In the genomic region with DNA sequence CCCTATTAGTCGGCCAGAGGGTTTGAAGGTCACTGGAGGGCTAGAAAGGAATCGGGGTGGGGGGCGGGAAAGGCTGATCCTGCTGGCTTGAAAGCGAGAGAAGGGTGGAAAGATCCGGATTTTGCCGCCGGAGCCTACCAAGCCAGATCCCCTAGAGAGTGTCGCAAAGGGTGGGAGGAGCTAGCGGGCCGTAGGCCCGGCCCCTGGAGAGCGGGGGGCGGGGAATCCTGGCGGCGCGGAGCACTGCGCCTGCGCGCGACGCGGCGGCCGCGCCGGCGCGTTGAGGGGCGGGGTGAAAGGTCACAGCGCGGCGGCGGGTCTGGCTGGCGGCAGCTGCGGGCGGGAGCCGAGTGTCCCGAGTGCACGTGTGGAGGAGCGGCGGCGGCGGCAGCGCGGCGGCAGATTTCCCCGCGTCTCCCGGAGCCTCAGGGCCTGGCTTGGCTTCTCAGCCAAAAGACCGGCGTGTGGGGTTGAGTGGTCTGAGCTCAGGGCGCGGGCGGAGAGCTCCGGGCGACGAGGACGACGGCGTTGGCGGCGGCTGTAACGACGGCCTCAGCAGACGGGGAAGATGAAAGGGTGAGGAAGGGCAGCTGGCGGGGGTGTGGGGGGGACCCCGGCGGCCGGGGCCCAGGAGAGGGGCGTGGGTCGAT, we compare ENCODE assay signal across 8 mouse cellular contexts. TPM values are rescaled to one million over a fixed set of nuclear protein-coding genes. Genes with fewer than 3 reads are reported as not detected.
DNase-seq lines count a peak whose midpoint lies in the region; ATAC-seq and TF ChIP-seq lines count a peak whose summit lies in the region.

Gene Atp6v1a (minus strand): TSS at position 170 of the 650 bp plus-strand sequence.
Gene Naa50 (plus strand): TSS at position 295 of the 650 bp plus-strand sequence.

- intact Hi-C loops in left cerebral cortex, adult 2 months (cut with DNase I) = loop anchor here (2.0 to 10.0 kb wide), 3 partner anchors 17 to 255 kb away; partner anchors contain the start of genes Ccdc191 and Usf3

- DNase-seq in R1 (ENCODE audit: low read depth, low spot score) = peak; percentile 94
- DNase-seq in cerebellum, postnatal 14 days = peak; percentile 97
- DNase-seq in frontal cortex, postnatal 14 days (ENCODE audit: low spot score in 2 of 2) = peak; percentile 86 to 89
- DNase-seq in hindbrain, embryonic 14.5 days (ENCODE audit: low spot score) = peak; percentile 97
- DNase-seq in left cerebral cortex, adult 2 months (ENCODE audit: extremely low spot score in 1 of 2, low spot score in 2 of 2) = peak; percentile 93 to 94
- peak; percentile 84 to 86 for DNase-seq in right cerebral cortex, adult 2 months (ENCODE audit: low spot score in 2 of 2)
- peak; percentile 91 for DNase-seq in urinary bladder, postnatal 14 days (ENCODE audit: low spot score)

- H3K9ac ChIP-seq in hindbrain, embryonic 14.5 days = peak within 1 kb of the TSS; percentile 95

- H3K4me1 ChIP-seq in hindbrain, embryonic 14.5 days (replicated peaks; ENCODE audit: control insufficient read depth, insufficient read depth, low read length) = peaks cover 23% of the 10 kb centered on the region

- no peaks in the 10 kb centered on the region for H3K9me3 ChIP-seq in hindbrain, embryonic 14.5 days (ENCODE audit: control insufficient read depth, low read length)

- peak within 1 kb of the TSS; percentile 91 for H3K4me2 ChIP-seq in hindbrain, embryonic 14.5 days (replicated peaks)

- ATAC-seq in hindbrain, embryonic 14.5 days (ENCODE audit: low FRiP score) = peak; percentile 89
- peak; percentile 54 for ATAC-seq in megakaryocyte, adult 5-6 weeks (ENCODE audit: poor library complexity, severe bottlenecking)

- H3K27me3 ChIP-seq in hindbrain, embryonic 14.5 days (ENCODE audit: control insufficient read depth, insufficient read depth, low read length) = no peaks in the 10 kb centered on the region

- peak within 1 kb of the TSS; percentile 98 for H3K27ac ChIP-seq in hindbrain, embryonic 14.5 days
- peak within 1 kb of the TSS; percentile 100 for H3K27ac ChIP-seq in left cerebral cortex, adult 2 months

- TF ChIP-seq CTCF in left cerebral cortex, adult 2 months (IDR thresholded peaks at IDR 0.05) = no peak

- WGBS in hindbrain, embryonic 14.5 days = under 1% methylated on average over 69 of the region's 71 CpGs

- no peaks in the 10 kb centered on the region for H3K36me3 ChIP-seq in hindbrain, embryonic 14.5 days (replicated peaks; ENCODE audit: control insufficient read depth, insufficient read depth)

- H3K4me3 ChIP-seq in hindbrain, embryonic 14.5 days (replicated peaks; ENCODE audit: low read length) = peak within 1 kb of the TSS; percentile 82
- peak within 1 kb of the TSS; percentile 75 for H3K4me3 ChIP-seq in left cerebral cortex, adult 2 months

RNA-seq across cellular contexts. Expression of gene Atp6v1a, which starts in this region (rescaled TPM):
- polyA plus RNA-seq in hindbrain, embryonic 14.5 days (2014; fragmentation: Nextera tagmentation; extraction: Ambion mirVana) = 169 and 200 TPM in 2 replicates
- 100 to 1,000 TPM; 428 to 489 TPM for total RNA-seq in left cerebral cortex, adult 2 months (2021)
- total RNA-seq in megakaryocyte, adult 5-6 weeks (2015) = 84.2 and 92.1 TPM in 2 replicates
- 111 and 131 TPM in 2 replicates for total RNA-seq in megakaryocyte, adult 5-6 weeks (2017)

RNA-seq across cellular contexts. Expression of gene Naa50, which starts in this region (rescaled TPM):
- polyA plus RNA-seq in hindbrain, embryonic 14.5 days (2014; fragmentation: Nextera tagmentation; extraction: Ambion mirVana) = 41.0 and 46.7 TPM in 2 replicates
- total RNA-seq in left cerebral cortex, adult 2 months (2021) = 10 to 100 TPM; 61.6 to 62.8 TPM
- total RNA-seq in megakaryocyte, adult 5-6 weeks (2015) = 66.0 and 77.7 TPM in 2 replicates
- total RNA-seq in megakaryocyte, adult 5-6 weeks (2017) = 49.4 and 59.2 TPM in 2 replicates

Comparison
In these comparisons a context has a peak if more than half of its experiments do, and no peak if none do; other contexts are left out.
1. Peak in every context shown above with its lines: DNase-seq, ATAC-seq, H3K4me3 ChIP-seq and H3K27ac ChIP-seq.